Mouse (Mus musculus) embryonic facial prominence, embryonic 14.5 days (tissue): Measurements from ENCODE around the gene Cmah. TPM values are rescaled to one million over a fixed set of nuclear protein-coding genes. Genes with fewer than 3 reads are reported as not detected.

Source experiments
- ATAC-seq: fragments of 200-750 bp; cut with Nextera tagmentation; 2 replicates; pipeline ENCODE4 v1.8.0; 2017; ENCODE audit warnings: low read depth, moderate number of reproducible peaks, moderate TSS enrichment
- DNase-seq: peaks from one replicate; pipeline ENCODE4 v3.0.0-alpha.2; 2015; ENCODE audit warnings: low spot score
- H3K27ac ChIP-seq: fragments of 300-500 bp; sonication (generic); replicated peaks from 2 replicates; pipeline ENCODE4 v1.5.1; 2014; ENCODE audit warnings: low read depth, mild to moderate bottlenecking, low read length, moderate library complexity
- H3K27me3 ChIP-seq: fragments of 300-500 bp; sonication (generic); replicated peaks from 2 replicates; pipeline ENCODE4 v1.6.1; 2014; ENCODE audit warnings: low read length; ENCODE audit not compliant: control insufficient read depth, insufficient read depth
- H3K36me3 ChIP-seq: fragments of 300-500 bp; sonication (generic); 2 replicates; pipeline ENCODE4 v1.6.1; 2014; ENCODE audit warnings: low read length, mixed read lengths; ENCODE audit not compliant: control insufficient read depth, insufficient read depth
- H3K4me1 ChIP-seq: fragments of 300-500 bp; sonication (generic); 2 replicates; pipeline ENCODE4 v1.6.1; 2014; ENCODE audit warnings: antibody characterized with exemption, low read length; ENCODE audit not compliant: control insufficient read depth, insufficient read depth
- H3K4me2 ChIP-seq: fragments of 300-500 bp; sonication (generic); 2 replicates; pipeline ENCODE4 v1.6.1; 2014; ENCODE audit warnings: low read depth, mild to moderate bottlenecking, low read length, moderate library complexity, mixed read lengths
- H3K4me3 ChIP-seq: fragments of 300-500 bp; sonication (generic); 2 replicates; pipeline ENCODE4 v1.5.1; 2014; ENCODE audit warnings: low read depth, mild to moderate bottlenecking, low read length
- H3K9ac ChIP-seq: fragments of 300-500 bp; sonication (generic); 2 replicates; pipeline ENCODE4 v1.6.1; 2014; ENCODE audit warnings: low read depth, mild to moderate bottlenecking, low read length, moderate library complexity, mixed read lengths
- H3K9me3 ChIP-seq: fragments of 300-500 bp; sonication (generic); 2 replicates; pipeline ENCODE4 v1.6.1; 2016; ENCODE audit warnings: low read length; ENCODE audit not compliant: control insufficient read depth
- WGBS: fragments of 180-500 bp; shearing (Covaris S2); extraction: QIAGEN DNeasy Blood & Tissue Kit; methylation state at CpG from one replicate; pipeline ENCODE4 v1.1.7; 2014; 5-methylcytosine and 5-hydroxymethylcytosine counted together
- polyA plus RNA-seq: library from polyadenylated mRNA; unstranded; fragments of >200 nt; fragmentation: Nextera tagmentation; extraction: Ambion mirVana; gene quantifications from 2 replicates; pipeline ENCODE4 v1.2.1, GENCODE M21; 2014

Gene Cmah
- polyA plus RNA-seq, 1 experiment from 2014 or later, result 0.95 TPM

GRCm38 (mm10) chr13:24336818-24337217, 9.6 kb downstream of the Cmah start:
- Histone ChIP-seq H3K4me1 (no peaks in the 10 kb centered on the region), H3K4me2 (no peak overlapping the region), H3K27me3 (no peaks in the 10 kb centered on the region), H3K27ac (no peak overlapping the region), H3K36me3 (no peaks in the 10 kb centered on the region), H3K9ac (no peak overlapping the region), H3K9me3 (no peaks in the 10 kb centered on the region), H3K4me3 (no peak overlapping the region)
- 79% methylated on average over 4 of the region's 4 CpGs for WGBS
- ATAC-seq (no peak), DNase-seq (no peak)

GRCm38 (mm10) chr13:24337874-24338273, 10.7 kb downstream of the Cmah start:
- 54% methylated on average over 3 of the region's 3 CpGs for WGBS
- Histone ChIP-seq H3K4me3 (no peak overlapping the region), H3K36me3 (no peaks in the 10 kb centered on the region), H3K27ac (no peak overlapping the region), H3K9me3 (no peaks in the 10 kb centered on the region), H3K4me1 (no peaks in the 10 kb centered on the region), H3K27me3 (no peaks in the 10 kb centered on the region), H3K9ac (no peak overlapping the region), H3K4me2 (no peak overlapping the region)
- DNase-seq, result peak; percentile 28
- ATAC-seq, result no peak

GRCm38 (mm10) chr13:24338343-24338861, 11.2 kb downstream of the Cmah start:
- no peaks in the 10 kb centered on the region for H3K4me1 ChIP-seq
- H3K9ac ChIP-seq, result no peak overlapping the region
- no peak for ATAC-seq
- peak; percentile 40 for DNase-seq
- H3K4me3 ChIP-seq, result no peak overlapping the region
- no peaks in the 10 kb centered on the region for H3K9me3 ChIP-seq
- no peak overlapping the region for H3K4me2 ChIP-seq
- 58% methylated on average over 4 of the region's 4 CpGs for WGBS
- H3K27me3 ChIP-seq, result no peaks in the 10 kb centered on the region
- no peak overlapping the region for H3K27ac ChIP-seq
- no peaks in the 10 kb centered on the region for H3K36me3 ChIP-seq

- Histone ChIP-seq H3K4me2 (no peak overlapping the region), H3K9ac (no peak overlapping the region), H3K27ac (no peak overlapping the region), H3K36me3 (no peaks in the 10 kb centered on the region), H3K4me1 (no peaks in the 10 kb centered on the region), H3K27me3 (no peaks in the 10 kb centered on the region), H3K4me3 (no peak overlapping the region), H3K9me3 (no peaks in the 10 kb centered on the region)
- ATAC-seq (no peak), DNase-seq (no peak)
Observed at GRCm38 (mm10) chr13:24339907-24340306, 12.7 kb downstream of the Cmah start.

GRCm38 (mm10) chr13:24340462-24340861, 13.3 kb downstream of the Cmah start:
- Histone ChIP-seq H3K36me3 (no peaks in the 10 kb centered on the region), H3K9ac (no peak overlapping the region), H3K9me3 (no peaks in the 10 kb centered on the region), H3K4me1 (no peaks in the 10 kb centered on the region), H3K4me2 (no peak overlapping the region), H3K27me3 (no peaks in the 10 kb centered on the region), H3K4me3 (no peak overlapping the region), H3K27ac (no peak overlapping the region)
- ATAC-seq (no peak), DNase-seq (no peak)
- WGBS, result 86% methylated on average over 6 of the region's 6 CpGs

GRCm38 (mm10) chr13:24342091-24342490, 14.9 kb downstream of the Cmah start:
- no peaks in the 10 kb centered on the region for H3K9me3 ChIP-seq
- H3K27me3 ChIP-seq, result no peaks in the 10 kb centered on the region
- no peak overlapping the region for H3K4me3 ChIP-seq
- no peak overlapping the region for H3K27ac ChIP-seq
- H3K4me2 ChIP-seq, result no peak overlapping the region
- 70% methylated on average over 4 of the region's 4 CpGs for WGBS
- H3K4me1 ChIP-seq, result no peaks in the 10 kb centered on the region
- H3K9ac ChIP-seq, result no peak overlapping the region
- DNase-seq, result no peak
- ATAC-seq, result no peak
- no peaks in the 10 kb centered on the region for H3K36me3 ChIP-seq

GRCm38 (mm10) chr13:24353004-24353403, 25.8 kb downstream of the Cmah start:
- no peak for DNase-seq
- no peaks in the 10 kb centered on the region for H3K4me1 ChIP-seq
- no peaks in the 10 kb centered on the region for H3K9me3 ChIP-seq
- no peaks in the 10 kb centered on the region for H3K27me3 ChIP-seq
- WGBS, result 90% methylated on average over 5 of the region's 5 CpGs
- H3K27ac ChIP-seq, result no peak overlapping the region
- no peak overlapping the region for H3K9ac ChIP-seq
- H3K36me3 ChIP-seq, result no peaks in the 10 kb centered on the region
- ATAC-seq, result no peak
- H3K4me2 ChIP-seq, result no peak overlapping the region
- H3K4me3 ChIP-seq, result no peak overlapping the region

- no peaks in the 10 kb centered on the region for H3K9me3 ChIP-seq
- H3K4me3 ChIP-seq, result no peak overlapping the region
- H3K27me3 ChIP-seq, result no peaks in the 10 kb centered on the region
- no peak overlapping the region for H3K9ac ChIP-seq
- no peaks in the 10 kb centered on the region for H3K36me3 ChIP-seq
- no peaks in the 10 kb centered on the region for H3K4me1 ChIP-seq
- H3K27ac ChIP-seq, result no peak overlapping the region
- DNase-seq (no peak), ATAC-seq (no peak)
- no peak overlapping the region for H3K4me2 ChIP-seq
- WGBS, result 82% methylated on average over 5 of the region's 5 CpGs
Observed at GRCm38 (mm10) chr13:24354751-24355150, 27.5 kb downstream of the Cmah start.

- no peaks in the 10 kb centered on the region for H3K36me3 ChIP-seq
- H3K4me3 ChIP-seq, result no peak overlapping the region
- no peaks in the 10 kb centered on the region for H3K9me3 ChIP-seq
- no peak overlapping the region for H3K9ac ChIP-seq
- H3K27me3 ChIP-seq, result no peaks in the 10 kb centered on the region
- WGBS, result 75% methylated on average over 1 of the region's 1 CpGs
- no peak for DNase-seq
- H3K27ac ChIP-seq, result no peak overlapping the region
- ATAC-seq, result no peak
- no peak overlapping the region for H3K4me2 ChIP-seq
- no peaks in the 10 kb centered on the region for H3K4me1 ChIP-seq
Observed at GRCm38 (mm10) chr13:24359181-24359580, 32.0 kb downstream of the Cmah start.
